Mouse (Mus musculus) limb, embryonic 12.5 days (tissue): Measurements from ENCODE around the gene Papola. TPM values are rescaled to one million over a fixed set of nuclear protein-coding genes. Genes with fewer than 3 reads are reported as not detected.

Experiments used
- ATAC-seq: fragments of 200-750 bp; cut with Nextera tagmentation; 2 replicates; pipeline ENCODE4 v1.8.0; 2017; ENCODE audit warnings: low read depth, moderate TSS enrichment; ENCODE audit not compliant: insufficient number of reproducible peaks, insufficient read depth, low FRiP score, low TSS enrichment
- H3K27ac ChIP-seq: fragments of 300-500 bp; sonication (generic); 2 replicates; pipeline ENCODE4 v1.5.1; 2016; ENCODE audit warnings: mild to moderate bottlenecking, moderate library complexity
- H3K27me3 ChIP-seq: fragments of 300-500 bp; sonication (generic); 2 replicates; pipeline ENCODE4 v1.6.1; 2016; ENCODE audit warnings: mild to moderate bottlenecking, moderate library complexity
- H3K36me3 ChIP-seq: fragments of 300-500 bp; sonication (generic); 2 replicates; pipeline ENCODE4 v1.6.1; 2016; ENCODE audit warnings: mild to moderate bottlenecking, moderate library complexity
- H3K4me1 ChIP-seq: fragments of 300-500 bp; sonication (generic); replicated peaks from 2 replicates; pipeline ENCODE4 v1.6.1; 2016
- H3K4me2 ChIP-seq: fragments of 300-500 bp; sonication (generic); 2 replicates; pipeline ENCODE4 v1.6.1; 2016; ENCODE audit warnings: mild to moderate bottlenecking, moderate library complexity
- H3K4me3 ChIP-seq: fragments of 300-500 bp; sonication (generic); replicated peaks from 2 replicates; pipeline ENCODE4 v1.5.1; 2016; ENCODE audit warnings: mild to moderate bottlenecking
- H3K9ac ChIP-seq: fragments of 300-500 bp; sonication (generic); replicated peaks from 2 replicates; pipeline ENCODE4 v1.6.1; 2016; ENCODE audit warnings: mild to moderate bottlenecking, moderate library complexity
- H3K9me3 ChIP-seq: fragments of 300-500 bp; sonication (generic); 2 replicates; pipeline ENCODE4 v1.6.1; 2016; ENCODE audit warnings: mild to moderate bottlenecking, moderate library complexity
- WGBS: fragments of 180-500 bp; shearing (Covaris S2); methylation state at CpG from one replicate; pipeline ENCODE4 v1.1.7; 2016; 5-methylcytosine and 5-hydroxymethylcytosine counted together
- polyA plus RNA-seq: library from polyadenylated mRNA; unstranded; fragments of >200 nt; fragmentation: Nextera tagmentation; extraction: Ambion mirVana; gene quantifications from 2 replicates; pipeline ENCODE4 v1.2.1, GENCODE M21; 2016

Papola gene
- polyA plus RNA-seq, 1 experiment from 2014 or later = 289 TPM

- Histone ChIP-seq H3K4me1 (peaks cover 18% of the 10 kb centered on the region), H3K9ac (no peak overlapping the region), H3K4me3 (no peak overlapping the region), H3K36me3 (no peaks in the 10 kb centered on the region; the same call in 1 of the 2 replicates), H3K9me3 (peaks cover 15% of the 10 kb centered on the region), H3K27me3 (no peaks in the 10 kb centered on the region), H3K27ac (no peak overlapping the region), H3K4me2 (0 out of 2 replicates have a peak overlapping the region, but pooled peaks have one; percentile 27)
- no peak for ATAC-seq
- WGBS = 90% methylated on average over 11 of the region's 11 CpGs
Observed at GRCm38 (mm10) chr12:105863436-105863835, 78.9 kb downstream of the Papola start.

- peaks cover 8% of the 10 kb centered on the region for H3K9me3 ChIP-seq
- no peak overlapping the region for H3K4me2 ChIP-seq
- H3K36me3 ChIP-seq = no peaks in the 10 kb centered on the region
- H3K27me3 ChIP-seq = peaks cover 23% of the 10 kb centered on the region
- 85% methylated on average over 2 of the region's 2 CpGs for WGBS
- H3K4me3 ChIP-seq = no peak overlapping the region
- peaks cover 7% of the 10 kb centered on the region for H3K4me1 ChIP-seq
- no peak overlapping the region for H3K27ac ChIP-seq
- H3K9ac ChIP-seq = no peak overlapping the region
- no peak for ATAC-seq
Observed at GRCm38 (mm10) chr12:105867646-105868045, 83.2 kb downstream of the Papola start.

- WGBS = 27% methylated on average over 6 of the region's 6 CpGs
Observed at GRCm38 (mm10) chr12:105869242-105869641, 84.7 kb downstream of the Papola start.

GRCm38 (mm10) chr12:105869696-105870095 lies 85.2 kb downstream of the Papola start:
- Histone ChIP-seq H3K4me3 (no peak overlapping the region), H3K4me2 (peak overlapping the region; percentile 15; the same call in 1 of the 2 replicates), H3K4me1 (no peaks in the 10 kb centered on the region; the same call in 1 of the 2 replicates), H3K27ac (no peak overlapping the region), H3K27me3 (peaks cover 26% of the 10 kb centered on the region), H3K9me3 (peaks cover 5% of the 10 kb centered on the region), H3K9ac (no peak overlapping the region), H3K36me3 (no peaks in the 10 kb centered on the region)
- no peak for ATAC-seq
- 23% methylated on average over 14 of the region's 14 CpGs for WGBS

More at GRCm38 (mm10) chr12:105869242-105869641, 84.7 kb downstream of the Papola start:
- no peak for ATAC-seq
- Histone ChIP-seq H3K9ac (no peak overlapping the region), H3K4me3 (no peak overlapping the region), H3K4me2 (peak overlapping the region; percentile 15; the same call in 1 of the 2 replicates), H3K4me1 (no peaks in the 10 kb centered on the region; the same call in 1 of the 2 replicates), H3K27ac (no peak overlapping the region), H3K9me3 (peaks cover 8% of the 10 kb centered on the region), H3K36me3 (no peaks in the 10 kb centered on the region), H3K27me3 (peaks cover 24% of the 10 kb centered on the region)

- Histone ChIP-seq H3K4me2 (no peak overlapping the region), H3K4me3 (no peak overlapping the region), H3K27ac (no peak overlapping the region), H3K36me3 (no peaks in the 10 kb centered on the region), H3K27me3 (peaks cover 42% of the 10 kb centered on the region), H3K9ac (no peak overlapping the region), H3K9me3 (no peaks in the 10 kb centered on the region), H3K4me1 (peaks cover 7% of the 10 kb centered on the region)
- 51% methylated on average over 2 of the region's 2 CpGs for WGBS
- ATAC-seq = no peak
Observed at GRCm38 (mm10) chr12:105873283-105873682, 88.8 kb downstream of the Papola start.

GRCm38 (mm10) chr12:105875112-105875511 lies 90.6 kb downstream of the Papola start:
- no peak for ATAC-seq
- Histone ChIP-seq H3K4me1 (peaks cover 7% of the 10 kb centered on the region), H3K9ac (no peak overlapping the region), H3K4me2 (peak overlapping the region; percentile 31), H3K9me3 (peaks cover 12% of the 10 kb centered on the region), H3K27me3 (peaks cover 31% of the 10 kb centered on the region), H3K27ac (no peak overlapping the region), H3K4me3 (no peak overlapping the region), H3K36me3 (no peaks in the 10 kb centered on the region)
- 32% methylated on average over 17 of the region's 17 CpGs for WGBS

- 75% methylated on average over 11 of the region's 11 CpGs for WGBS
- Histone ChIP-seq H3K27me3 (peaks cover 20% of the 10 kb centered on the region), H3K4me3 (no peak overlapping the region), H3K4me2 (no peak overlapping the region), H3K9ac (no peak overlapping the region), H3K27ac (no peak overlapping the region), H3K36me3 (no peaks in the 10 kb centered on the region), H3K9me3 (peaks cover 14% of the 10 kb centered on the region), H3K4me1 (peaks cover 7% of the 10 kb centered on the region)
- ATAC-seq = no peak
Observed at GRCm38 (mm10) chr12:105876521-105876920, 92.0 kb downstream of the Papola start.

GRCm38 (mm10) chr12:105876931-105877330 lies 92.4 kb downstream of the Papola start:
- Histone ChIP-seq H3K27me3 (peaks cover 20% of the 10 kb centered on the region), H3K4me2 (no peak overlapping the region), H3K9me3 (peaks cover 14% of the 10 kb centered on the region), H3K9ac (no peak overlapping the region), H3K4me3 (no peak overlapping the region), H3K4me1 (peaks cover 7% of the 10 kb centered on the region), H3K36me3 (no peaks in the 10 kb centered on the region), H3K27ac (no peak overlapping the region)
- WGBS = 87% methylated on average over 13 of the region's 13 CpGs
- ATAC-seq = no peak

GRCm38 (mm10) chr12:105878746-105879145 lies 94.3 kb downstream of the Papola start:
- H3K9me3 ChIP-seq = peaks cover 14% of the 10 kb centered on the region
- no peak for ATAC-seq
- H3K9ac ChIP-seq = no peak overlapping the region
- peaks cover 22% of the 10 kb centered on the region for H3K27me3 ChIP-seq
- no peaks in the 10 kb centered on the region for H3K36me3 ChIP-seq
- 94% methylated on average over 5 of the region's 5 CpGs for WGBS
- H3K4me3 ChIP-seq = no peak overlapping the region
- no peak overlapping the region for H3K27ac ChIP-seq
- H3K4me1 ChIP-seq = peaks cover 7% of the 10 kb centered on the region
- no peak overlapping the region for H3K4me2 ChIP-seq

GRCm38 (mm10) chr12:105883799-105884514 lies 99.5 kb downstream of the Papola start:
- H3K9me3 ChIP-seq = peaks cover 14% of the 10 kb centered on the region
- H3K27ac ChIP-seq = no peak overlapping the region
- H3K4me3 ChIP-seq = no peak overlapping the region
- WGBS = 52% methylated on average over 12 of the region's 12 CpGs
- peaks cover 8% of the 10 kb centered on the region for H3K4me1 ChIP-seq
- no peaks in the 10 kb centered on the region for H3K36me3 ChIP-seq
- H3K9ac ChIP-seq = no peak overlapping the region
- ATAC-seq = no peak
- peaks cover 19% of the 10 kb centered on the region for H3K27me3 ChIP-seq
- no peak overlapping the region for H3K4me2 ChIP-seq

- no peak overlapping the region for H3K9ac ChIP-seq
- no peaks in the 10 kb centered on the region for H3K36me3 ChIP-seq
- no peak for ATAC-seq
- H3K4me3 ChIP-seq = no peak overlapping the region
- H3K4me1 ChIP-seq = peaks cover 8% of the 10 kb centered on the region
- H3K9me3 ChIP-seq = peaks cover 7% of the 10 kb centered on the region
- peaks cover 19% of the 10 kb centered on the region for H3K27me3 ChIP-seq
- whole genome bisulfite sequencing = 32% methylated on average over 22 of the region's 22 CpGs
- no peak overlapping the region for H3K27ac ChIP-seq
- H3K4me2 ChIP-seq = no peak overlapping the region
Observed at GRCm38 (mm10) chr12:105884515-105885323, 100.2 kb downstream of the Papola start.
